Mouse (Mus musculus) liver, embryonic 11.5 days (tissue): Measurements from ENCODE around the gene Gm16513. TPM values are rescaled to one million over a fixed set of nuclear protein-coding genes. Genes with fewer than 3 reads are reported as not detected.
"Not testable (repeated sequence)": the region's sequence is repeated elsewhere in the genome, so short reads cannot be mapped to it uniquely, and the experiment has no call there.

Experiments used
- ATAC-seq: fragments of 200-750 bp; cut with Nextera tagmentation; replicated peaks from 2 replicates; pipeline ENCODE4 v1.8.0; 2017; ENCODE audit warnings: moderate number of reproducible peaks, mild to moderate bottlenecking, moderate TSS enrichment, moderate library complexity; ENCODE audit not compliant: low FRiP score
- DNase-seq: peaks from one replicate; pipeline ENCODE4 v3.0.0-alpha.2; 2017; ENCODE audit warnings: low spot score
- H3K27ac ChIP-seq: fragments of 300-500 bp; sonication (generic); 2 replicates; pipeline ENCODE4 v1.5.1; 2014; ENCODE audit warnings: mild to moderate bottlenecking, low read depth, low read length, control low read depth
- H3K27me3 ChIP-seq: fragments of 300-500 bp; sonication (generic); replicated peaks from 2 replicates; pipeline ENCODE4 v1.6.1; 2014; ENCODE audit warnings: low read length, mixed read lengths; ENCODE audit not compliant: control insufficient read depth, insufficient read depth
- H3K36me3 ChIP-seq: fragments of 300-500 bp; sonication (generic); 2 replicates; pipeline ENCODE4 v1.6.1; 2014; ENCODE audit warnings: mild to moderate bottlenecking, low read length, moderate library complexity, mixed read lengths; ENCODE audit not compliant: control insufficient read depth, insufficient read depth
- H3K4me1 ChIP-seq: fragments of 300-500 bp; sonication (generic); replicated peaks from 2 replicates; pipeline ENCODE4 v1.6.1; 2014; ENCODE audit warnings: low read length, mixed read lengths; ENCODE audit not compliant: control insufficient read depth, insufficient read depth
- H3K4me2 ChIP-seq: fragments of 300-500 bp; sonication (generic); 2 replicates; pipeline ENCODE4 v1.6.1; 2014; ENCODE audit warnings: mild to moderate bottlenecking, control low read depth, moderate library complexity
- H3K4me3 ChIP-seq: fragments of 300-500 bp; sonication (generic); 2 replicates; pipeline ENCODE4 v1.5.1; 2014; ENCODE audit warnings: low read depth, low read length, control low read depth
- H3K9ac ChIP-seq: fragments of 300-500 bp; sonication (generic); 2 replicates; pipeline ENCODE4 v1.6.1; 2014; ENCODE audit warnings: low read depth, low read length, control low read depth
- H3K9me3 ChIP-seq: fragments of 300-500 bp; sonication (generic); 2 replicates; pipeline ENCODE4 v1.6.1; 2016; ENCODE audit warnings: low read length, inconsistent platforms, mixed read lengths; ENCODE audit not compliant: control insufficient read depth
- WGBS: fragments of 180-500 bp; shearing (Covaris S2); extraction: QIAGEN DNeasy Blood & Tissue Kit; methylation state at CpG from one replicate; pipeline ENCODE4 v1.1.7; 2014; 5-methylcytosine and 5-hydroxymethylcytosine counted together
- polyA plus RNA-seq: library from polyadenylated mRNA; unstranded; fragments of >200 nt; fragmentation: Nextera tagmentation; extraction: Ambion mirVana; gene quantifications from 2 replicates; pipeline ENCODE4 v1.2.1, GENCODE M21; 2014

Gene Gm16513
- not detected in 2 replicates for polyA plus RNA-seq

DNA sequence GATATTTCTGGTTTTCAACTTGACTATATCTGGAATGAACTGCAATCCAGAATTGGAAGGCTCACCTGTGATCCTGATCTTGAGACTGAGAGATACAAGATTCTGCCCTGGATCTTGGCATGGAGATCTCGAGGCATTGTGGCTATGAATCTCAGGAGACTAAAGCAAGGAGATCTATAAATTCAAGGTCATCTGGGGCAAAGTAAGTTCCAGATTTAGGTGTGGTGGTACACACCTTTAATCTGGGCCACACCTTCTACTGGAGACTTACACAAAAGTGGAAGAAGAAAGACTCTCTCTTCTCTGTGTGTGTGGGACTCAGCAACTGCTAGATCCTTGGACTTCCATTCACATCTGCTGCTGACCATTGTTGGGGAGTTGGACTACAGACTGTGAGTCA, at the start of gene Gm16513:
Gene Gm16513 (plus strand): TSS at position 301 of the 400 bp plus-strand sequence.
- H3K27ac ChIP-seq, H3K9ac ChIP-seq, H3K27me3 ChIP-seq, H3K9me3 ChIP-seq, H3K36me3 ChIP-seq, H3K4me1 ChIP-seq, ATAC-seq, H3K4me3 ChIP-seq, DNase-seq, H3K4me2 ChIP-seq: not testable (repeated sequence)
- whole genome bisulfite sequencing, result no CpG with 5 or more reads among the region's 1 CpGs

Other genes starting within 250 kb of the Gm16513 start
- not detected in 2 replicates for gene Gm6367, start 194.0 kb upstream of the Gm16513 start, polyA plus RNA-seq
- gene Gm7942, start 75.7 kb upstream of the Gm16513 start, polyA plus RNA-seq, result not detected in 2 replicates
- gene Gm10424, start 90.1 kb downstream of the Gm16513 start, polyA plus RNA-seq, result not detected in 2 replicates
- not detected in 2 replicates for gene Gm3259, start 123.3 kb downstream of the Gm16513 start, polyA plus RNA-seq